Comparison of ENCODE assay signal across 7 mouse cellular contexts in the genomic region with DNA sequence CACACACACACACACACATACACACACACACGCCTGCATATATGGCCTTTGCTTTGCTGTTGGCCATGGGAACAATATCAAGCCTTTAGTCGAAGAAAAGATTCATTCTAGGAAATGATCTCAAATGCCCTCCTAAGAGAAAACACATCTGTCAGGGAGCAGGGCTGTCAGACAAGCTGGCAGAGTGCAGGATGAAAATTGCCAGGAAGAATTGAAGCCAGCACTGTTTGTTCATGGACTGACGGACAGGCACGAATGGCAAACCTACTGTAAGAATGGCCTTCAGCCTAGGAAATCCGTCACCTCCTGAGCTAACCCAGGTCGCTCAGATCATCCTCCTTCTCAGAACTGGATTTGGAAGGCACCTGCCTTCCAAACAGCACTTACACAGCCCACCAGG.
"Had no signal": no experiment of that assay in that cellular context is flagged by ENCODE, and none has a peak within 500 bp of the region (broad histone marks: within the 10 kb centered on the region; RNA-seq: fewer than 3 reads in every experiment).

No protein-coding gene starts in this region.

- DNase-seq: kidney, postnatal 36 days; layer of hippocampus, adult 9-11 months; layer of hippocampus, postnatal 36 days; lung, adult 18-20 months; right cerebral cortex, adult 18-20 months; right cerebral cortex, postnatal 25 days; thymus, postnatal 4 days had no signal
